Mouse (Mus musculus): ENCODE results near the gene Fmo5. TPM values are rescaled to one million over a fixed set of nuclear protein-coding genes. Genes with fewer than 3 reads are reported as not detected.

Fmo5 gene
- polyA plus RNA-seq, 1 experiment from 2014 or later, result 67.6 TPM

DNA sequence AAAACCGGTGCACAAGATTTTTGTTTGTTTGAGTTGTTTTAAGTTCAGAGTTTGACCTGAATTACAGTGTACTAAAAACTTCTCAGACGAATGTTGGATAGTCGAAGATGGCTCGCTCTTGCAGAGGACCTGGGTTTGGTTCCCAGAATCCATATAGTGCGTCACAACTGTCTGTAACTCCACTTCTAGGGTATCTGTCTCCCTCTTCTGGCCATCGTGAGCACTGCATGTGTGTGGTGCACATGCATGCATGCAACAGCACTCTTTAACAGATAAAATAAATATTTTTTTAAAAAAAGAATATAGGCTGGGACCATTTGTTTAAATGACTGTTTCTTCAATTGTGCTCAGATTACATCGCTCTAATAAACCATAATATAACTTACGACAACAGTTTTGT lies 26.3 kb downstream of the Fmo5 start:
- peaks cover 13% of the 10 kb centered on the region for H3K4me1 ChIP-seq (ENCODE audit: insufficient read depth)
- H3K9me3 ChIP-seq (ENCODE audit: low read length), result no peaks in the 10 kb centered on the region
- WGBS (ENCODE audit: insufficient replicate concordance), result 82% methylated on average over 8 of the region's 8 CpGs
- no peak overlapping the region for H3K4me3 ChIP-seq (ENCODE audit: low read depth, low read length)
- DNase-seq, result peak; percentile 49
- no peaks in the 10 kb centered on the region for H3K27me3 ChIP-seq (ENCODE audit: insufficient read depth, low read length)
- ATAC-seq, result no peak
- no peak overlapping the region for H3K4me2 ChIP-seq (ENCODE audit: low read depth, low read length)
- H3K27ac ChIP-seq (ENCODE audit: low read depth), result no peak overlapping the region
- peaks cover 3% of the 10 kb centered on the region; the same call in 1 of the 2 replicates for H3K36me3 ChIP-seq (replicated peaks; ENCODE audit: insufficient read depth, low read length)
- TF ChIP-seq CTCF (IDR thresholded peaks at IDR 0.05; ENCODE audit: low read depth), result peak; percentile 69
- TF ChIP-seq EP300 (IDR thresholded peaks at IDR 0.05; ENCODE audit: low read depth), result no peak
- H3K9ac ChIP-seq (replicated peaks), result no peak overlapping the region

DNA sequence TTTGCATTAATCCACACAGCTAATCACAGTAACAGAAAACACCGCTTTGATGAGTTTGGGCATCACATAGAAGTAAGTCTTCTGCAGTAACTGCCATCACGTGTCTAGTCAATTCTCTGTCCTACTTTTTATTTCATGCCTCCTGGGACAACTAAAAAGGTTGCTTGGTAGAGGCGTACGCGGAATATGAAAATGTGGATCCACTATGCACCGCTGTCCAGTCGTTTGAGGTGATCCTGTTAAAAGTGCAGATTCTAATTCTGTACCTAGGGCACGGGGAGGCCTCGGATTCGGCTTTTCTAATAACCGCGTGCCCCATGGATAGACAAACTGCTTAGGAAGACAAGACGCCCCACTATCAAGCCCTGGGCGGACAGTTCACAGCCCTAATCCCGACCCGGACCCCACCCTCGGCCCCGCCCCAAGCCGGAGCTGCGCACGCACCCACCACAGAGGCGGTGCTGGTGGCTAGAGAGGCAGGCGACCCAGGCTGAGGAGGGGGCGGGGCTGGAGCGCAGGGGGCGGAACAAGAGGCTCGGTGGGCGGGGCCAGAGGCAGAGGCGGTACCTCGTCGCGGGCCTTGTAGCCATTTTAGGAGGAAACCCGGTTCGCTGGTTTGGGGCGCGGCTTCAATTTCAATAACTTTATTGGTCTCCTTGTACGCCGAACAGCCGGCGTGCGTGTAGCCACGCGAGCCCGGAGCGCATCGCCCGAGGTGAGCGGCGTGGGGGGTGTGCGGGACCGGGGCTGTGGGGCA lies 29.2 kb downstream of the Fmo5 start, which contains the start of gene Prkab2:
Gene Prkab2 (plus strand): TSS at position 539 of the 757 bp plus-strand sequence.
- Histone ChIP-seq H3K27ac (ENCODE audit: low read depth) (peak within 1 kb of the TSS; percentile 56; the same call in 1 of the 2 replicates), H3K36me3 (replicated peaks; ENCODE audit: insufficient read depth, low read length) (no peaks in the 10 kb centered on the region; the same call in 1 of the 2 replicates), H3K4me3 (ENCODE audit: low read depth, low read length) (peak within 1 kb of the TSS; percentile 93), H3K27me3 (ENCODE audit: insufficient read depth, low read length) (no peaks in the 10 kb centered on the region), H3K9me3 (ENCODE audit: low read length) (no peaks in the 10 kb centered on the region), H3K4me1 (ENCODE audit: insufficient read depth) (peaks cover 15% of the 10 kb centered on the region), H3K9ac (replicated peaks) (peak within 1 kb of the TSS; percentile 61), H3K4me2 (ENCODE audit: low read depth, low read length) (peak within 1 kb of the TSS; percentile 87)
- no peak for TF ChIP-seq CTCF (IDR thresholded peaks at IDR 0.05; ENCODE audit: low read depth)
- TF ChIP-seq EP300 (IDR thresholded peaks at IDR 0.05; ENCODE audit: low read depth), result no peak
- ATAC-seq (peak; percentile 93), DNase-seq (peak; percentile 100)
- 2% methylated on average over 51 of the region's 51 CpGs for WGBS (ENCODE audit: insufficient replicate concordance)

DNA sequence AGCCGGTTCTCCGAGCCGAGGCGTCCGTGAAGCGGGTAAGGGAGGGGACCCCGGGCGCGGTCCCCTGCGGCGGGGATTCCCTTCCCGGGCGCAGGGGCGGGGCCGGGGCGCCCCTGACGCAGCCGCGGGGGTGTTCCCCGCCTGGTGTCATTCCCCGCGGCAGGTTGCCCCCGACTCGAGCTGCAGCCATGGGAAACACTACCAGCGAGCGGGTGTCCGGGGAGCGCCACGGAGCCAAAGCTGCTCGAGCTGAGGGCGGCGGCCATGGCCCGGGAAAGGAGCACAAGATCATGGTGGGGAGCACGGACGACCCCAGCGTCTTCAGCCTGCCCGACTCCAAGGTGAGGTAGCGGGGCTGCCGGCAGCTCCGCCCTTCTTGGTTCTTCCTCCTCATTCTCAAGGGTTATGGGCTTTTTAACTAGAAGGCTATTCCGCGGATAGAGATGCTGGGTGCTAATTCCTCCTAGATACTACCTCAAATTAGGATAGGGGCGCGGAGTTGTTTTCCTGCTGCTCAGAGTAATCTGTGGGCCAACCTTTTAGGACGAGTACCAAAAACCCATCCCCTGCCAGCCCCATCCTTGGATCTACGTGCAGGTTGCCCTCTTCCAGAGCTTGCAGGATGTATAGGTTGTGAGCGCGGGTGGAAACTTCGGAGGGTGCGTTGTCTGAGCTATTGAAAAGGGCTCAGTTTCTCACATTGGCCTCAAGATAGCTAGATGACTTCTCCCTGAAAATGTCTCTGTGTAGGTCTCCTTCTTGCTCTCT lies 30.0 kb downstream of the Fmo5 start:
- H3K27ac ChIP-seq (ENCODE audit: low read depth), result 0 out of 2 replicates have a peak overlapping the region, but pooled peaks have one; percentile 8
- DNase-seq, result no peak
- peaks cover 2% of the 10 kb centered on the region for H3K36me3 ChIP-seq (replicated peaks; ENCODE audit: insufficient read depth, low read length)
- 3% methylated on average over 32 of the region's 50 CpGs for WGBS (ENCODE audit: insufficient replicate concordance)
- H3K9me3 ChIP-seq (ENCODE audit: low read length), result no peaks in the 10 kb centered on the region
- ATAC-seq, result peak; percentile 63
- H3K4me3 ChIP-seq (ENCODE audit: low read depth, low read length), result peak overlapping the region; percentile 93
- H3K9ac ChIP-seq (replicated peaks), result peak overlapping the region; percentile 61
- peak overlapping the region; percentile 87 for H3K4me2 ChIP-seq (ENCODE audit: low read depth, low read length)
- no peaks in the 10 kb centered on the region for H3K27me3 ChIP-seq (ENCODE audit: insufficient read depth, low read length)
- TF ChIP-seq CTCF (IDR thresholded peaks at IDR 0.05; ENCODE audit: low read depth), result no peak
- TF ChIP-seq EP300 (IDR thresholded peaks at IDR 0.05; ENCODE audit: low read depth), result no peak
- H3K4me1 ChIP-seq (ENCODE audit: insufficient read depth), result peaks cover 15% of the 10 kb centered on the region

DNA sequence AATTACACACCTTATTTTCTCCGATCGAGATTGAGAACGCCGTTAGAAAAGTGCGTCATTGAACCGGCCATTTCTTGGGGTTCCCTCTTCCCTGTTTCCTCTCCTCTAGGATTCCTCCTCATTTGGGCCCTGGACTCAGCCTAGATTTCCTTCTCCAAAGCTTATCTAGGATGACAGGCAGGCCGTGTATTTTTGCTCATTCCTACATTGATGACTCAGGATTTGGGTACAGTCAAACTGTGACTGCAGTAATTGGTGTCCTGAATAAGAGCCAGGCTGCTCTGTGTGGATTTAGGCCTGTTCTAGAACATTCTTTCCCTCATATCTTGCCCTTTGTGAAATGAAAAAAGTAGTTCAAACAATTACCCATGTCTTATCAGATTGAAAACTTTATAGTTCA lies 31.1 kb downstream of the Fmo5 start:
- Histone ChIP-seq H3K4me3 (ENCODE audit: low read depth, low read length) (no peak overlapping the region), H3K4me2 (ENCODE audit: low read depth, low read length) (no peak overlapping the region), H3K27ac (ENCODE audit: low read depth) (no peak overlapping the region), H3K27me3 (ENCODE audit: insufficient read depth, low read length) (no peaks in the 10 kb centered on the region), H3K36me3 (replicated peaks; ENCODE audit: insufficient read depth, low read length) (peaks cover 12% of the 10 kb centered on the region), H3K9me3 (ENCODE audit: low read length) (no peaks in the 10 kb centered on the region), H3K4me1 (ENCODE audit: insufficient read depth) (peaks cover 15% of the 10 kb centered on the region), H3K9ac (replicated peaks) (no peak overlapping the region)
- ATAC-seq, result no peak
- no peak for DNase-seq
- TF ChIP-seq EP300 (IDR thresholded peaks at IDR 0.05; ENCODE audit: low read depth), result no peak
- no peak for TF ChIP-seq CTCF (IDR thresholded peaks at IDR 0.05; ENCODE audit: low read depth)
- WGBS (ENCODE audit: insufficient replicate concordance), result 82% methylated on average over 7 of the region's 7 CpGs

DNA sequence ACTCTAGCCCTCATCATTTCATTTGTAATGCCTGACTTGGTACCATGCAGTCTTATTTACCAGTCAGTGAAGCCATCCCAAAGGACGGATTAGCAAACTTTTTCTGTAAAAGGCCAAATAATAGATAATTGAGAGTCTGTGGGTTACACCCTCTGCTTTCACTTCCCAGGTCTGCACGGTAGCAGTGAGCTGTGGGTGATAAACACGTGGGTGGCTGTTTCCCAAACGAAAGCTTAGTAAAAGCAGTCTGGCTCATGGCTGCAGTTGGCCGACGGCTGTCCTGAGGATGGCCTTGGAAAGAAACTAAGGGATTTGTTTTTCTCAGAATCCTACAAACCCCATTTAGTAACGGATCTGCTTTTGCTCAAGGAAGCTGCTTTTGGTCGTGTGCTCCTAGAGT lies 32.6 kb downstream of the Fmo5 start:
- Histone ChIP-seq H3K9me3 (ENCODE audit: low read length) (no peaks in the 10 kb centered on the region), H3K4me2 (ENCODE audit: low read depth, low read length) (no peak overlapping the region), H3K27me3 (ENCODE audit: insufficient read depth, low read length) (no peaks in the 10 kb centered on the region), H3K4me3 (ENCODE audit: low read depth, low read length) (no peak overlapping the region), H3K9ac (replicated peaks) (no peak overlapping the region), H3K4me1 (ENCODE audit: insufficient read depth) (peaks cover 15% of the 10 kb centered on the region), H3K36me3 (replicated peaks; ENCODE audit: insufficient read depth, low read length) (peaks cover 19% of the 10 kb centered on the region), H3K27ac (ENCODE audit: low read depth) (0 out of 2 replicates have a peak overlapping the region, but pooled peaks have one; percentile 16)
- 57% methylated on average over 8 of the region's 8 CpGs for WGBS (ENCODE audit: insufficient replicate concordance)
- TF ChIP-seq CTCF (IDR thresholded peaks at IDR 0.05; ENCODE audit: low read depth) (no peak), EP300 (IDR thresholded peaks at IDR 0.05; ENCODE audit: low read depth) (no peak)
- ATAC-seq (no peak), DNase-seq (no peak)

DNA sequence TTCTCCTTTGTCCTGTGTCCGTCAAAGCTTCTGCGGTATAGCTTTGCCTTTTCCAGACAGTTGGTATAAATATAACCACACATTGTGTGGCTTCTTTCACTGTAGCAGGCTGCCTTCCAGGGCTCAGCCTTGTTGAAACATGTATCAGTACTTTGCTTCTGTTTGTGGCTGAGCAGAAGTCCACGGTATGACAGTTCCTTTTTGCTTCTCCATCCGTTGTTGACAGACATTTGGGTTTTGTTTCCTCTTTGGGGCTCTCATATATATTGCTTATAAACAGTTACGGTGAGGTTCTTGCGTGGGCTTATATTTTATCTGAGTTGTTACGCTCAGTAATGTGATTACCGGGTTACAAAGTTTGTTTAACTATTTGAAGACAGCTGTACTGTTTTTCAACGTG lies 36.9 kb downstream of the Fmo5 start:
- no peak overlapping the region for H3K27ac ChIP-seq (ENCODE audit: low read depth)
- DNase-seq, result no peak
- no peaks in the 10 kb centered on the region for H3K9me3 ChIP-seq (ENCODE audit: low read length)
- H3K4me2 ChIP-seq (ENCODE audit: low read depth, low read length), result no peak overlapping the region
- no peak overlapping the region for H3K4me3 ChIP-seq (ENCODE audit: low read depth, low read length)
- H3K4me1 ChIP-seq (ENCODE audit: insufficient read depth), result 0 out of 2 replicates have a peak, but pooled peaks cover under 1% of the 10 kb centered on the region
- no peak overlapping the region for H3K9ac ChIP-seq (replicated peaks)
- no peak for ATAC-seq
- TF ChIP-seq EP300 (IDR thresholded peaks at IDR 0.05; ENCODE audit: low read depth) (no peak), CTCF (IDR thresholded peaks at IDR 0.05; ENCODE audit: low read depth) (no peak)
- no peaks in the 10 kb centered on the region for H3K27me3 ChIP-seq (ENCODE audit: insufficient read depth, low read length)
- WGBS (ENCODE audit: insufficient replicate concordance), result 51% methylated on average over 9 of the region's 9 CpGs
- H3K36me3 ChIP-seq (replicated peaks; ENCODE audit: insufficient read depth, low read length), result peaks cover 19% of the 10 kb centered on the region

Data from liver, postnatal 0 days (tissue).